Mouse (Mus musculus) liver, postnatal 0 days (tissue): ENCODE measurements at regions not wholly inside any gene's neighbourhood (a gene's known extent, or its start where the extent isn't known, plus 50 kb on each side); places are given as distances from the start of the nearest gene placed in this dataset.

Source experiments
- ATAC-seq: fragments of 200-750 bp; cut with Nextera tagmentation; 2 replicates; pipeline ENCODE4 v1.8.0; 2017; ENCODE audit warnings: mild to moderate bottlenecking, moderate library complexity
- DNase-seq: peaks from one replicate; pipeline ENCODE4 v3.0.0-alpha.2; 2016
- H3K27ac ChIP-seq: fragments of 300-500 bp; sonication (generic); 2 replicates; pipeline ENCODE4 v1.5.1; 2014; ENCODE audit warnings: antibody characterized with exemption, moderate library complexity, mild to moderate bottlenecking, low read depth
- H3K27me3 ChIP-seq: fragments of 300-500 bp; sonication (generic); 2 replicates; pipeline ENCODE4 v1.6.1; 2014; ENCODE audit warnings: low read length, control low read depth, mixed read lengths; ENCODE audit not compliant: insufficient read depth
- H3K36me3 ChIP-seq: fragments of 300-500 bp; sonication (generic); replicated peaks from 2 replicates; pipeline ENCODE4 v1.6.1; 2014; ENCODE audit warnings: mild to moderate bottlenecking, control low read depth, low read length, moderate library complexity, mixed read lengths; ENCODE audit not compliant: insufficient read depth
- H3K4me1 ChIP-seq: fragments of 300-500 bp; sonication (generic); 2 replicates; pipeline ENCODE4 v1.6.1; 2014; ENCODE audit warnings: antibody characterized with exemption, mild to moderate bottlenecking, control low read depth; ENCODE audit not compliant: insufficient read depth
- H3K4me2 ChIP-seq: fragments of 300-500 bp; sonication (generic); 2 replicates; pipeline ENCODE4 v1.6.1; 2014; ENCODE audit warnings: low read depth, mild to moderate bottlenecking, low read length, moderate library complexity, mixed read lengths
- H3K4me3 ChIP-seq: fragments of 300-500 bp; sonication (generic); 2 replicates; pipeline ENCODE4 v1.5.1; 2014; ENCODE audit warnings: low read depth, low read length
- H3K9ac ChIP-seq: fragments of 300-500 bp; sonication (generic); replicated peaks from 2 replicates; pipeline ENCODE4 v1.6.1; 2014; ENCODE audit warnings: mild to moderate bottlenecking, moderate library complexity
- H3K9me3 ChIP-seq: fragments of 300-500 bp; sonication (generic); 2 replicates; pipeline ENCODE4 v1.6.1; 2016; ENCODE audit warnings: mild to moderate bottlenecking, control low read depth, low read length, mixed read lengths
- CTCF ChIP-seq: sonication (generic); IDR thresholded peaks from 2 replicates; pipeline ENCODE4 v1.5.1; 2016; ENCODE audit warnings: antibody characterized with exemption, low read depth
- EP300 ChIP-seq: IDR thresholded peaks from 2 replicates; pipeline ENCODE4 v1.6.1; 2016; ENCODE audit warnings: antibody characterized with exemption, low read depth, mild to moderate bottlenecking
- WGBS: fragments of 180-500 bp; shearing (Covaris S2); extraction: QIAGEN DNeasy Blood & Tissue Kit; methylation state at CpG from one replicate; pipeline ENCODE4 v1.1.7; 2014; ENCODE audit not compliant: insufficient replicate concordance; 5-methylcytosine and 5-hydroxymethylcytosine counted together

DNA sequence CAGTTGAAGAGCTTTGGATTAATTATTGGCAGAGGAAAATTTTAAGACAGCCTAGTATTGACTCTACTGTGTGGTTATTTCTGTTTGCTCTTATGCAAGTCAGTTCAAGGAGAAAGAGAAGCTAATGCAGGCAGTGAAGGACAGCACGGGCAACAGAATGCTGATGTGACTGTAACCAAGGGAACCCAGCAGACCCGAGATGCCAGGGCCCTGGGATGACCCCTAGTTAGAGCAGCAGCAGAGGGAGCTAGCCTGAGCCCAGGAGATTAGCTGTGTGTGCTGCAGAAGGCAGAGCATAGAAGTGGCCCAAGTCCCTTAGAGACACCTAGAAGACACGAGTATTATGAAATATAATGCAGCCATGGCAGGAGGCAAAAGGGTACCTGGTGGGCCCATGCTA lies 223.7 kb upstream of the Pfn2 start:
- H3K27me3 ChIP-seq = no peaks in the 10 kb centered on the region
- no peak for ATAC-seq
- TF ChIP-seq CTCF (no peak), EP300 (no peak)
- H3K36me3 ChIP-seq = no peaks in the 10 kb centered on the region
- H3K4me1 ChIP-seq = no peaks in the 10 kb centered on the region
- H3K27ac ChIP-seq = no peak overlapping the region
- WGBS = 46% methylated on average over 3 of the region's 3 CpGs
- no peak overlapping the region for H3K9ac ChIP-seq
- H3K4me3 ChIP-seq = no peak overlapping the region
- DNase-seq = no peak
- no peak overlapping the region for H3K4me2 ChIP-seq
- no peaks in the 10 kb centered on the region for H3K9me3 ChIP-seq

DNA sequence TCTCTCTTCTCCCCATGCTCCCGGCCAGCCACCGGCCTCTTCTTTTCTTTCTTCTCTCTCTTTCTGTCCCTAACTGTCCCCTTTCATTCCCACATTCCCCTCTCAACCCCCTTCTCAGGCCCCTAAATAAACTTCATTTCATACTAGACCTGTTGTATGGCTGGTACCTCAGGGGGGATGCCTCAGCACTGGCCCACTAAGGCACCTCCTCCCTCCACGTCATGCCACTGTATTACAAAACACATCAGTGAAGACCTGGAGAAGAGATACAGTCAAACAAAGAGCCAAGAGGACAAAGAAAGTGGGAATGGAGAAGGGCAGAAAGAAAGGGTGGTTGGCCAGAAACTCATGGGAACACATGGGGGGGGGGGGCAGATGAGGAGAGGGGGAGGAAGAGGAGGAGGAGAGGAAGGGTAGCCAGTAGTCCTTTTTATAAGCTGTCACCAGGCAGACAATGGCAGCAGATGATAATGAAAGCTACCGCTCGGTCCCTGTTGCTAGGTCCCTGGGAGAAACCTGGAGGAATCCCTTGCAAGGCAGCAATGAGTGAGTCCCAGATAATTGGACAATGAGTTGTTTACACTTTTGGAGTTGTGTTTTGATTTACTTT lies 224.5 kb upstream of the Pfn2 start:
- ATAC-seq (no peak), DNase-seq (no peak)
- no peaks in the 10 kb centered on the region for H3K27me3 ChIP-seq
- no peak overlapping the region for H3K9ac ChIP-seq
- TF ChIP-seq EP300 (no peak), CTCF (no peak)
- no peak overlapping the region for H3K4me3 ChIP-seq
- H3K4me2 ChIP-seq = no peak overlapping the region
- 84% methylated on average over 5 of the region's 5 CpGs for WGBS
- no peaks in the 10 kb centered on the region for H3K9me3 ChIP-seq
- no peaks in the 10 kb centered on the region for H3K36me3 ChIP-seq
- no peak overlapping the region for H3K27ac ChIP-seq
- no peaks in the 10 kb centered on the region for H3K4me1 ChIP-seq

DNA sequence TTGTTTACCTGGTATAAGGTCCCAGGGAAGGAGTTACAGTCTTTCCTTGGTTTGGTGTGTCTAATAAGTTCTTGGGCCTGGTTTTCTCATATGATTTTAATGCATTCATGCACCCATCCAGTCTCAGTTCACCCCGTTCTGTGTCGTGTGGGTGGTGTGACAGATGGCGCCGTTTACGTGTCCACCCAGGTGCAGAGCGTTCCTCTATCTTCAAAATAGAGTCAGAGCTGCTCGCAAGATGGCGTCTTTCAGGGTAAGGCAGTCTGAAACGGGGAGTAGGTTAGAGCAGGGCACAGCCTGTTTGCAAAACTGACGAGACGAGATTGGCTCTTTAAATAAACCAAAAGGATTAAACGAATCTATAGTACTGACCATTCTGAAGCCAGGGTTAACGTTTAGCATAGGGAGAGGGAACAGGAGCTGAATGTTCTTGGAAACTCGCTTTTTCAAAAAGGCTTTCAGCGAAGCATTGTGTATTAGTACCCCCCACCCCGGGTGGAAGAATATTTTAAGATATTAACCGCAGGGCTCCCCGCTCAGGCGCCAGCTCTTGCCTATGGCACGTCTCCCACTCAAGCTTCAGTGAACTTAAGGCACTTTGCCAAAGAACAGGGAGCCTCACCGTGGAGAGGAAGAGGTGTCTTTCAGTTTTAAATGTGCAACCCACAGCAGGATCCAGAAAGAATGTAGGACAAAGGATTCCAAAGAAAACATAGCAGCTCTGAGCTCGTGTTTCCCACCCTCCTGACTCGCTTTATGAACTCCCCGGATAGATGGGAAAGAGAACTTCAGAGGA lies 241.7 kb upstream of the Pfn2 start:
- Histone ChIP-seq H3K4me3 (no peak overlapping the region), H3K9ac (no peak overlapping the region), H3K27me3 (no peaks in the 10 kb centered on the region), H3K9me3 (no peaks in the 10 kb centered on the region), H3K4me1 (no peaks in the 10 kb centered on the region), H3K27ac (no peak overlapping the region), H3K36me3 (no peaks in the 10 kb centered on the region), H3K4me2 (no peak overlapping the region)
- WGBS = 81% methylated on average over 24 of the region's 24 CpGs
- TF ChIP-seq EP300 = no peak
- TF ChIP-seq CTCF = no peak
- no peak for DNase-seq
- ATAC-seq = no peak

DNA sequence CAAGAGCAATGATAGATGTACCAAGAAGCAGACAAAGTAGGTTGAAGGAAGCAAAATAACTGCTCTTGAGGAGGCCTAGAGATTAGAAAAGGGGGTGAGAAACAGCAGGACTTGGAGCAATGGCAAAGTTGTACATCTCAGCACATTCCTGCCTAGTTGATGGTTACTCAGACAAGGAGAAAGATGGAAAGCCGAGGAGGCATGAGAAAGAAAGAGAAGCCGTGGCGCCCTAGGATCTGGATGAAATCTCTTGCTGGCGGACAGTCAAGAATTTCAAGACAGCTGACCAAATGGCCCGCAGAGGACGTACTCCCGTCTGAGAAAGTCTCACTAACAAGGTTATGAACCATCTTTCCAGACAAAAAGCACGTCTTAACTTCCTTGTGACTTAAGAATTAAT lies 242.5 kb upstream of the Pfn2 start:
- WGBS = 78% methylated on average over 8 of the region's 8 CpGs

GRCm38 (mm10) chr3:58091466-58092176 lies 243.7 kb upstream of the Pfn2 start:
- no peak for ATAC-seq
- no peaks in the 10 kb centered on the region for H3K36me3 ChIP-seq
- TF ChIP-seq EP300 (no peak), CTCF (no peak)
- no peak for DNase-seq
- no peak overlapping the region for H3K4me2 ChIP-seq
- H3K27me3 ChIP-seq = no peaks in the 10 kb centered on the region
- WGBS = 71% methylated on average over 6 of the region's 6 CpGs
- H3K9ac ChIP-seq = no peak overlapping the region
- no peaks in the 10 kb centered on the region for H3K4me1 ChIP-seq
- no peaks in the 10 kb centered on the region for H3K9me3 ChIP-seq
- no peak overlapping the region for H3K27ac ChIP-seq
- no peak overlapping the region for H3K4me3 ChIP-seq

More for the DNA sequence above, 242.5 kb upstream of the Pfn2 start:
- H3K4me1 ChIP-seq = no peaks in the 10 kb centered on the region
- DNase-seq = no peak
- no peaks in the 10 kb centered on the region for H3K36me3 ChIP-seq
- no peak overlapping the region for H3K4me2 ChIP-seq
- H3K9me3 ChIP-seq = no peaks in the 10 kb centered on the region
- H3K27ac ChIP-seq = no peak overlapping the region
- TF ChIP-seq CTCF (no peak), EP300 (no peak)
- no peak overlapping the region for H3K9ac ChIP-seq
- H3K27me3 ChIP-seq = no peaks in the 10 kb centered on the region
- ATAC-seq = no peak
- no peak overlapping the region for H3K4me3 ChIP-seq

DNA sequence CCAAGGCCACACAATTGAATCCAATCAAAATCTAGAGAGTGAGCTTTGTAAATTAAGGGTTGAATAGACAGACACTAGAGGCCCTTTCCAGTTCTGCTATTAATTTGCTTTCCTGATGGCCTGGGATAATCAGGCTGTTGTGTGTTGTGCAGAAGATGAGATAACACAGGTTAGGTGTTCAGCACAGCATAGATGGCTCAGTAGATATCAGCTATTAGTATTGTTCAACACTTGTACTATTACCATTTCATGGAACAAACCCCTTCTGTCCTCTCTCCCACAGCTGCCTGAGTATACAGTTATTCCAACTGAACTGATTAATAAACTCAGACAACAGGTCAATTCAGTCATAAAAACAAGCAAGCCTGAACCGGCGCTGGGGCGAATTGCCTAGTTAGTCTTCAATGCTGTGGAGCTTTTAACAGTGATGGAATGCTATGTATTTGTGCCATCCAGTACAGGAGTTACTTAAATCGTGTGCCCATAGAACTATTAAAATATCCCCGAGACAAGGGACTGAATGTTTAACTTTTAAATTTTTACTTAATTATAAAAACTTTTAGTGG lies 263.1 kb upstream of the Pfn2 start:
- Histone ChIP-seq H3K27me3 (no peaks in the 10 kb centered on the region), H3K9ac (no peak overlapping the region), H3K4me2 (no peak overlapping the region), H3K9me3 (no peaks in the 10 kb centered on the region), H3K36me3 (no peaks in the 10 kb centered on the region), H3K4me3 (no peak overlapping the region), H3K27ac (no peak overlapping the region), H3K4me1 (no peaks in the 10 kb centered on the region)
- no peak for DNase-seq
- TF ChIP-seq CTCF = no peak
- no peak for TF ChIP-seq EP300
- 82% methylated on average over 5 of the region's 5 CpGs for WGBS
- no peak for ATAC-seq
